Mouse (Mus musculus) embryo, embryonic 9.5 days (tissue): ENCODE results near the gene Sept12.

ENCODE experiments used
- DNase-seq: peaks from one replicate; pipeline ENCODE4 v3.0.0-alpha.2; 2017; ENCODE audit errors: extremely low spot score

Sept12 gene

DNA sequence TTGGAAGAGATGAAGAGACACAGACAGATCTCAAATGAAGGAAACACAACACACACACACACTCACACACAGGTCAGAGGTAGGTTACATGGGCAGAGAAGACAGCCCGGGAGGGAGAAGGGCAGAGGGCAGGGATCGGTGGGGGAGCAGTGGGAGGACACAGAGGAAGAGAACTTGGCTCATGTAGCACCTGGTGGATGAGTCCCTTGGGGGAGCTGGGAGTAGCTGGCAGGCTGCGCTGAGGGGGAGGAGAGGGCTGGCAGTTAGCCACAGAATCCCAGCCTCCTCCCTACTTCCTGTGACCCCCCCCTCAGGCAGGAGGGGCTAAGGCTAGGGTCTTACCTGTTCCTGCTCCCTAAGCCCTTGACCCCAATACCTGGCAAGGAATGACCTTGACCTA is at the start of gene Sept12:
Sept12 (minus strand) TSS at position 300 of the 400 bp plus-strand sequence.
- DNase-seq = no peak

DNA sequence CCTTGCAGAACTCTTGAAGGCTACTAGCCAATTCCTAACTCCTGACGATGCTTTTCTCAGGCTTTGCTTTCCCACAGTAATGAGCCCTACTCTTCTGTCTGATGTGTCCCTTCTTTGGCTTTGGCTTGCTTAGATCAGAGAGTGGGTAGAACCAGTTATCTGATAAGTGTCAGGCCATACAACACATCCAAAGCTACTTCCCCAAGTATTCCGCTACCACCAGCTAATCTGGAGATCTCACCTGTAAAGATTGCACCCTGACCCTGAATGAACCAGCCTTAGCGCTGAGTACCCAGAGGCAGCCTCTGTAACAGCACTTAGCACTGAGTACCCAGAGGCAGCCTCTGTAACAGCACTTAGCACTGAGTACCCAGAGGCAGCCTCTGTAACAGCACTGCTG is 47.7 kb upstream of the Sept12 start:
- DNase-seq = no peak

DNA sequence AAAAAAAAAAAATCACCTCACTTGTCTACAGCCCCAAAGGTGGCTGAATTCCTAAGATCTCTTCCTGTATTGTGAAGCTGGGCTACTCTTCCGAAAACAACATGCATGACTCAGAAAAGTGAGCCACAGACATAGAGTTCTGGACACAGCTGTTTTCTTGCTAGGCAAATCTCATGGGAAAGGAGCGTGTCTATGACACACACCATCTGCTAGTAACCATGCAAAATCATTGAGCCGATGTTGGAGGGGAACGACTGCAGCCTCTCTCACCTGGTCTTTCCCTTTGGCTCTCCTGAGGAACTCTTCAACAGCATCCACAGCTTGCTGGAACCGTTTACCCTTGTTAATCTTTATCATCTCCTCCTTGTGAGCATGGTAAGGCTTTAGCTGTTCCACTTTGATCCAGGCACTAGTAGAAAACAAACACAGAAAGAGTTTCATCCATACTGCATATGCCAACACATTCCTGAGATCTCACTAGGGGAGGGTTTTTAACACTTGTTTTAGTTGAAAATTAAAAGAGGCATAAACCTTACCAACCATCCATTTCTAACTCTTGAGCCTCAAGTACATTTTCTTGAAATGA is 39.1 kb upstream of the Sept12 start:
- DNase-seq = no peak

DNA sequence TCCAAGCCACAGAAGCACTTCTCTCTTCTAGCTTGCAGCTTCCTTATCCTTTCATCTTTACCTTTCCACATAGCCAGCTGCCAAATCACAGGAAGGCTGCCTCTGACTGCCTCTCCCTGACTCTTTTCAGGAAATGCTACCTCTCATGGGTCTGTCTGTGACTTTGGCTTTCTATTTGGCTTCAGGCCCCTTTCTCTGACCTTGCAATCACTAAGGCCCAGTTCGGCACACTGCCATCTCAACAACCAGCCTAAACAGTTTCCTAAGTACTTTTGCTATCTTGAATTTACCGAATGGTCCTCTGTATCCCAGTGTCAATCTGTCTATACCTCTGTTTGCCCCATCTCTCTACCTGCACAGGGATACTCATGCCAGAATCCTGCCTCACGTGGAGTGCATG is 37.9 kb upstream of the Sept12 start:
- no peak for DNase-seq

DNA sequence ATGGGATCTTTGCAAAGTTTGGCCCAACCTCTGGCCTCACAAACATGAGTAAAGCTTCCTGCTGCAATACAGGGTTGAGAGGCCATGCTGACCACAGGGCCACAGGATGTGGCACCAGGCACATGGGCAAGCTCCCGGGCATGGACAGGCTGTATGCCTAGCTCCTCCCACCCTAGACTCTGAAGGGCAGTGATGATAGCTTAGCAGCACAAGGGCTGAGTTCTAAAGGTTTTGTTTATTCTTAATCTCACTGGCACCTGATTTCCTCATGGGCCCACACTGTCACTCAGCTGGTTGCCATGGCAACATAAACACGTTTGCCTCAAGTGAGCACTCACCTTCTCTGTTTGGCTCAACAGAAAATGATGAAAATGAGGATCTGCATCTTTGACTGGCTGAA is 32.2 kb upstream of the Sept12 start:
- DNase-seq = no peak

DNA sequence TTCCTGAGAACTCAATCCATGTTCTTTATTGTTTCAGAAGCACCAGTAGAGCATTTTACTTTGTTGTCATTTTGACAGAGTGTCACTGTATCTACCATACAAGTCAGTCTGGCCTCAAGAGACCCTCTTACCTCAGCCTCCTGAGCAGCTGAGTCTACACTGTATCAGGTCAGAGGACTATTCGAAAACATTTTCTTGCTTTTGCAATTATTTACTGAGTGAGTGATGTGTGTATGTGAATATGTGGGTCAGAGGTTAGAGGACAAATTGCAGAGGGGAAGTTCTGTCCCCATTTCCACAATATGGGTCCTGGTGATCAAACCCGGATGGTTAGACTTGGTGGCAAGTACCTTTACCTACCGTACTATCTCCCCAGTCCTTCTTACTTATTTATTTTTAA is 26.4 kb upstream of the Sept12 start:
- no peak for DNase-seq

DNA sequence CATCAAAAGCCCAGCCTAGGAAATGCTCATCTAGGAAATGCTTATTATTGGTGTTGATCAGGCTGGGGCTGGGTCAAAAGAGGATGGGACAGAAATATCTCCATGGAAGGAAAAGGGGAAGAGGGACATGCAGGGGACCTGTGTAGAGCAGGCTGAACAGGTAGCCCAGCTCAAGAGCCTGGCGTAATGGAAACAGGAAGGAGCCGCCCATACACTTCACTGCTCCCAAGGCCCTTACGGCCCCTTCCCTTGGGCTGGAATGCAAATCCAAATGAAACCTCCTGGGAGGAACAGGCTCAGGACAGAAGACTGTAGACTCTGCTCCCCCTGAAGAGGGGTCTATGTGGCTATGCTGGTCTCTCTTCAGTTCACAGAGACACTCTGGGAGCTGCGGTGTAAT is 16.9 kb upstream of the Sept12 start:
- no peak for DNase-seq

DNA sequence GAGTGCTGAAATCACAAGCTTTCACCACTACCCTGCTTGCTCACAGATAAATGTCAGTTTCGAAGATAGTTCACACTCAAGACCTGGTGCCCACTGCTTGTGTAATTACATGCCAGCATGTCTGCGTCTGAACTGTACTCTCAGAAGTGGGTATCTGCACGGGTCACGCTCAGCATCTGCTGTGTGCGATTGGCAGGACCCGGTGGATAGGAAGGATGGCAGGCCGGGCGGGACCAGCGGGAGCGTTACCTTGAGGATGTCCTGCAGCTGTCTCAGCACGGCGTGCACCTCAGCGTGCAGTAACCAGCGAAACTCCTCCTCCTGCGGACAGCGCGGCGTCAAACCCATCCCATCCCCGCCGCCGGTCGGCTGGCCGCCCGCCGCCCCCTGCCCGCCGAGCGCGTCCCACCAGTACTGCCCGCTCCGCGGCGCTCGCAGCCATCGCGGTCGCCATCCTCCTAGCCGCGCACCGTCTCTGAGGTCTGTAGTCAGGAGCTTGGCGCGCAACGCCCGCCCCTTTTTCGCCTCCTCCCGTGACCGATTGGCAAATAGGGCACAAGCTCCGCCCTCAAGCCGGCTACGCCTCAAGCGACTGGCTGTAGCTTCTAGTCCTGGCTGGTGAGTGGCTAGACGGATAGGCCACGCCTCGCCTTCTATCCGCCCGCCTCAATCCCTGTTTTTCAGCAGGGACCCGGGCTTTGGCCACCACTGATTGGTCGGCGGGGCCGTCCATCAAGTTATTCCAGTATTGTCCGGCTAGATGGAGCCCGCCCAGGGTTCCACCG is 15.6 kb upstream of the Sept12 start, which contains the start of gene Rogdi:
Rogdi (minus strand) TSS at position 500 of the 785 bp plus-strand sequence.
- DNase-seq = peak; percentile 99

DNA sequence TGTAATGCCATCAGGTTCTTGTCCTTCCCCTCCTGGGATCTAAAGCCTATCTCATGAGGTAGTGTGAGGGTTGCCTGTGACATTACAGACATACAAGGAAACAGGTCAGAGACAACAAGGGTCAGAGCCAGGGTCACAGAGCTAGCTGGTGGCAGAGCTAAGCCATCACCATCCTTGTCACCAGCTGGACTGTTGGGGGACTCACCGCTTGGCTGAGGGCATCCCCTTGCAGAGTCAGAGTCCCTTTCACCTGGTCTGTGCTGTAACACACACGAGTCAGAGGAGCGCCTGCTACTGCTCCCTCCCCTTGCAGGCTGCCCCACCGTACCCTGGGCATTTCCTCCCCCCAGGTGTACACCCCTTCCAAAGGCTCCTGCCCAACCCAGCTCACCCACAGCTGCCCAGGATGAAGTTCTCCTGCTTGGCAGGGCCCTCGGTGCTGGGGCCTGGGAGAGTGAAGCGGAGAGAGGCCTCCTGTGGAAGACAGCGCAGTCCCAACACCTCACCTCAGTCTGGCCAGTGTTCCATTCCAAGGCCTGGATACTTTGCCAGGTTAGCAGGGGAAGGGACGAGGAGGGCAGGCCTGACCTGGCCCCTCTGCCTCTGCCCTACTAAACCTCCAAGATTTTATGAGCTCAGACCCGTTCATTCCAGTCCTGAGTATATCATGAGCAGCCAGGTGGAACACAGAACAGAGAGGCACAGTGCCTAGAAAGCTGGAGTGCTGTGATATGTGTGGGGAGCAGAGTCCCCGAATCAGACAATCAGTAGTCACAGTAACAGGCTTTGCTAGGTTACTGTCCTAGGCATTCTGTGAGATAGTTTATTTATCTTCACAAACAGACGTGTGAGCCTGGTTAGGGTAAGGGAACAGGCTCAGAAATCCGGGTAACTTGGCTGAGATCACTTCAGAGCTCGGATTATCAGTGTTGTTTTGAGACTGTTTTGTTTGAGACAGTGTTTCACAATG is 14.7 kb upstream of the Sept12 start:
- peak; percentile 4 for DNase-seq

DNA sequence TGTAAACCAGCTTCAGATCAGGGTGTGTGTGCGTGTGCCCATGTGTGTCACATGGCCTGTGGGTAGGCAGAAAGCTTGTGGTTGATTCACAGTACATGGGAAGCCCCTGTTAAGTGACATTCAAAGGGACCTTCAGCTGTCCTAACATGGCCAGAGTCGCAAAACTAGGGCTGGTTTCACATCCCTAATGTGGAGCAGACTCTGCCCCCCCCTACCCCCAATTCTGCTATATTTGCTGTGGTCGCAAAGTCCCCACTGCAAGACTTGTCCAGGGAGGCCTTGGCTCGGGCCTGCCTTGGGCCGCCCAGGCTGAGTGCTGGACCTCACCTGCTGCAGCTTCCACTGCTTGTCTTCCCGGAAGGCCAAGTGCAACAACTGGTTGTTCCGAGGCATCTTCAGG is 13.6 kb upstream of the Sept12 start:
- no peak for DNase-seq

DNA sequence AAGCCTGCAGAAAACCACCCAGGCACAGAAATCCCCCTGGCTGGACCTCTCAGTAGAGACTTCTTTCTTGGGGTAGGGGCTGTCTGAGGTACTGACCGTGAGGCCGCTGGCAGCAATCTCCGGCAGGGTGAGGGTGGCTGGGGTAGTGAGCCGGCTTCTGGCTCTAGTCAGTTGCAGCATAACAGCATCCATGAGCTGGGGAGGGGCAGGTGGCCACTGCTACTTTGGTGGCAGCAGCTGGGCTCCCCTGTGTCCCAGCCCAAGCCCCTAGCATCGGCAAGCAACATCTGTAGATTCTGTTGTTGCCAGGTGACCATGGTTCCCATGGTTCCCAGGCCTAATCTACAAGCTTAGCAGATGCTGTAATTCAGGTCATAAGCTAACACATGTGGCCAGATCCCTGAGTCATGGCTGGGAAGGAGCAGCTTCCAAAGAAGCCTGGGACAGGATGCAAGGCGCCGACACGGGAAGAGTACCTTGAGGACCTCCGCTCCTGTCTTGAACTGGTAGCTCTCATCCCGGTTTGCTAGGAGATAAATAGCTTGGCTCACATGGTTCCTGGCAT is 12.8 kb upstream of the Sept12 start:
- no peak for DNase-seq

DNA sequence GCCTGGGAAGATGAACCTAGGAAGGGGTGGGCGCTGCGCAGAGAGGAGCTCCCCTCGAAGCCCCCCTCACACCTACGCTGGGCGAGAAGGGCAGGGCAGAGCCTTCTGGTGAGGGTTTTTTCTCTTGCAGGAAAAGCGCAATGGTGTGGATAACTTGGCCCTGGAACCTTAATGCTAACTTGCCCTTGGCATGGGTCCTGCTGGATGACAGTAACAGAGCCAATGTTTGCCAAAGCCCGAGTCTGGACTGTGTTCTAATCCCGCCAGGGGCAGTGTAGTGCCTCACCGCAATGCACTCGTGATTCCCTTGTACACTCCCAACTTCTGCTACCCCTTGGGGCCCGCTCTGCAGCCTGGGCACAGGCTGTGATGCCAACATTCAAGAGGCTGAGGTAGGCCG is 10.4 kb upstream of the Sept12 start:
- no peak for DNase-seq

DNA sequence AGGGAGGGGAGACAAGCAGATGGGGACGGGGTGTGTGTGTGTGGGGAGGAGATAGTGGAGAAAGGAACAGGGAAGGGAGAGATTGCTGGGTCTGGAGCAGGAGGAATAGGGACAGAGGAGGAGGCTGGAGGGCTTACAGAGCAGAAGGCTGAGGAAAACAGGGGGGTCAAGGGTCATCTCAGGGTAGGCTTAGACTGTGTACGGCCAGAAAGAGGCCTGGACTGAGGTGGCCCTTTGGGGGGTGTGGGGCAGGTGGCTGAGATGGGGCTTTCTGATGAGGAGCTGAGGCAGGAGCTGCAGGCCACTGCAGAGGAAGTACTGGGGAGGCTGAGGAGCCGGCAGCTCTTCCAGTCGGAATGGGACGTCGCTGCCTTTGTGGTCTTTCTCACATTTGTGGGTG is 9.8 kb upstream of the Sept12 start:
- DNase-seq = no peak

DNA sequence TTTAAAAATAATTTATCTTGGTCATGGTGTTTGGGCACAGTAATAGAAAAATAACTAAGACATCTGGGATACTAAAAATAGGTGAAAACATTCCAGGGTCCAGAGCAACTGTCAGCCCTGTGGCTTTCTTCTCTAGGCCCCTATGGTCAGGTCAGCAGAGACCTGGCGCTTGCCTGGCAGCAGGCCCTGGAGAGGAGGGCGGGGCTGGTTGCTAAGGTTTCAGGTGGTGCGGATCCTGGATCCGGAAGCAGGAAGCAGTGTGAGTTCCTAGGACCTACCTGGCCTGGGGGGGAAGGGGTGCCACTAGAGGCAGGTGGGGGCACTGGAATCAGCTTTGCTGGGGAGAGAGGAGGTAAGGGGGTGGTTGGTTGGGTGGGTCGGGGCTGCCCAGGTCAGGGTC is 9.4 kb upstream of the Sept12 start, which contains the start of gene Smim22:
Smim22 (plus strand) TSS at position 222 of the 400 bp plus-strand sequence.
- peak; percentile 14 for DNase-seq

DNA sequence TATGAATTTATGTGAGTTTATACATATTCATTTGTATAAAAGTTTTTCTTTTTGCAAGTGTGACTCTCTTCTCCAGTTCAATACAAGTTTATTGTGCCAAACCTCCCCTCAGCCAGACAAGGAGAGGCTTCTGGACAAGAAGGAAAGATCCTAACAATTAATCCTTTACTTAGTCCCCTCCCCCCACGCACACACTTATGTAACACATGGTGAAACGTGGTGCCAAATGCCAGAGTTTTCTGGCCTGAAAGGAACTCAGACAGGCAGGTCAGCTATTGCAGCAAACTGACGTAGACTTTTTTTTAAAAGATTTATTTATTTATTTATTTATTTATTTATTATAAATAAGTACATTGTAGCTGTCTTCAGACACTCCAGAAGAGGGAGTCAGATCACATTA is 3.0 kb upstream of the Sept12 start:
- no peak for DNase-seq

DNA sequence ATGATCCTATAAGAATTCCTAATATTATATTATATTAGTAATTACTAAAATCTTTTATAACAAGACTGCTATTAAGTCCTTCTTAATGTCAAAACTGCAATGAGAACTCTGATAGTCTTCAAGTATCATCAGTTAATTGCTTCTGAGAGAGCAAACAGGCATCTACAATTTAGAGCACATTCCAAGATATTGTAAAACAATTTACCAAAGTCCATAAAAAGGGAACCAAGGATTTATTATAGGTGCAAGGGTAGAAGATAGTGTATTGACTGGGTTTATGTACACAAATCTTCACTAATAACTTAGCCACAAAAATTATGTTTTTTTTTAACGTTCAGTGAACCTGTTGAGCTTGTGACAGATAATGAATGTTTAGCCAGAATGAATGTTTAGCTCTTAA is 1.3 kb upstream of the Sept12 start:
- DNase-seq = no peak

DNA sequence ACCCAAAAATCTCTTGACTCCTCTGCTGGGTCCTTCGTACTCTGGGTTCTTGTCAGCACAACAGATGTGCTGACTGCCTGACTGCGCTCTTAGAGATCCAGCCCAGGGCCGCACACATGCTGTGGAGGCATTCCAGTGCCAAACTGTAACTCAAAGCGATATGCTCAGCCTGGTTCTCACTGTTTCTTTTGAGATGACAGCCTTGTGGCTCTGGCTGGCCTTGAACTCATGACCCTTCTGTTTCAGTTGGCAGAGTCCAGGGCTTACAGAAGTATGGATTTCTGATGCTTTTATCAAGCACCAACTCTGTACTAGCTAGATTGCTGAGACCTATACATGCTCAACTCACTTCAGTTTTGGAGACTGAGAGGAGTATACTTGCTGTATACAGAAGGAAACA is 4.4 kb downstream of the Sept12 start:
- DNase-seq = no peak

DNA sequence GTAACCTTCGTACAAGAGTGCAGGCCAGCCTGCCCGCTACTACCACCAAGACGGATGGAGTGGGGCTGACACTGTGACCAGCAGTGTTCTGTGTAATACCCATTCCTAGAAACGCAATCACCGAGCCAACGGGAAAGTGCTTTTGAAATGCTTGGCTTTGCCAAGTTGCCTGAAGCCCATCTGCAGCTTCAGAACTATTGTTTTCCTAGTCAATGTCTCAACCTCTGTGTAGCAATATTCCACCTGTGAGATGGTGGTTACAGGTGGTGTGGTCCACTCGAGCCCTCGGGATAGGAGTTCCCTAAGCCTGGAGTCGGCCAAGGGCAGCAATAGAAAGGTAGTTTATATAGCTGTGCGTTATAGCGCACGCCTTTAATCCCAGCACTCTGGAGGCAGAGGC is 12.9 kb downstream of the Sept12 start:
- no peak for DNase-seq

DNA sequence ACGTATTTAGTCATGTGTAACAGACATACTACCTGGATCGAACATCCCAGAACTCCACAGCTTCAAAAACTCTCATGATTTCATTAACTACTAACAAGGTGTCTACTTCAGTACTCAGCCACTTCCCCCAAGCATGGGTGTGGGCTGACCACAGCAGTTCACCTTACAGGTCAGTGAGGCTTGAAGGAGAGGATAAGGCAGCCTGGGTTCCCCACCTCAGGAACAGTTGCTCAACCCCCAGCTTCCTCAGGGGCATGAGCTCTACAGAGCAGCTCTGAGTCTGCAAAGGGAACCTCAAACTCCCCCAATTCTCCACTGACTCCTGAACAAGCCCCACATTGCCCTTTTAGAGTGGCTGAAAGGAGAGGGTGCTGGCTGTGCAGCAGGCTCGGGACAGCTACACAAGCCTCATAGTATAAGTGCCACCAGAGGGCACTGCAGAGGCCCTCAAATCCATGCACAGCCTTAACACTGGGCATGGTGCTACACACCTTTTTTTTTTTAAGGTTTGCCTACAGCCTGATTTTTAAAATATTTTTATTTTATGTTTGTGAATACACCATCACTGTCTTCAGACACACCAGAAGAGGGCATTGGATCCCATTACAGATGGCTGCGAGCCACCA is 17.8 kb downstream of the Sept12 start:
- peak; percentile 29 for DNase-seq

DNA sequence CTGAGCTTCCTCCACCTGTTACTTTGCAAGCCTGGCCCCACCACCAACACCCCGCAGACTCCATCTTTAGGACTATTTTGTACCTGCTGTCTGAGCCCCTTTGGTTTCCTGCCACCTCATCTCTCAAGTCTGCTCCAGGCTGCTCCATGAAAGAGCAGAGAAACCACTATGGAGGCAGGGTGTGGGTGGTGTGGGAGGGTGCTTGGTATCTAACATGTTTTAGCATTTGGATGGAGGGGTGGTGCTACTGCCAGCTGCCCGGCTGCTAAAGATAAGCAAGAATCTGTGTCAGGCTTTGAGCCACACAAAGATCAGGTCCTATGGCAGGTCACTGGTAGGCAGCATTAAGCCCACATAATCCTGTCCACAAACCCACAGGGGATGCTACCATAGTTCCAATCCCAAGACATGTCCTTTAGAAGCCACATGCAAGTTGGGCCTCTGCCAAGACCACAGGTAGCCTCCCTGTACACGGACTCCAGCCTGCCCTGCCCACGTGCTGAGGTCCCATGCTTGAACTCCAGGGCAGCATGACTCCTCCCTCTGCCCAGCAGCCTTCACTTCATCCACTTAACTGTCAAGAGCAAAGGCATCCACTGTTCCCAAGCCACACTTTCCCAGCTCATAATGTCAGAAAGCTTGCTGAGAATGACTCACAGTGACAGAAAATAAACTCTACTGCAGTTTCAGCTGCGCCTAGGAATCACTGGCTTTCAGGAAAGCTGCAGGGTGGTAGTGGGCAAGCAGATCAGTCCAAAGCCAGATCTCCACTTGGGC is 19.2 kb downstream of the Sept12 start:
- no peak for DNase-seq

DNA sequence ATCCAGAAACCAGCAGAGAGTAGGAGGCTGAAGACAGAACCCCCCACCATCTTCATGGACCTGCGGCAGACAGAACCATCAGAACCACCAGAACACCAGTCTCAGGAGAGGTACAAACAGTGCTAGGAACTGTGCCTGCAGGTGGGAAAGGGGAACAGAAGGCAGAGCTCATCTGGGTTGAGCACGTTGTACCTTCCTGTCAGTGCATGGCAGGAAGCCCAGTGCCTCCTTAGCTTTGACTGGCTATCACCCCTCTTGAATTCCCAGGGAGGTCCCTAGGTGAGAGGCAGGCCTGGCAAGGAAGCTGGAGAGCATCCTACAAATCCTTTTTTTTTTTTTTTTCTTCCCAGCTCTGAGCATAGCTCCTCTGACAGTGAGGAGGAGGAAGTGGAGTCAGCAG is 21.5 kb downstream of the Sept12 start:
- DNase-seq = no peak
